Mouse (Mus musculus): ENCODE data around the gene Clcn1. TPM values are rescaled to one million over a fixed set of nuclear protein-coding genes. Genes with fewer than 3 reads are reported as not detected.

Clcn1 gene
- polyA plus RNA-seq, 3 experiments from 2014 or later = not detected

DNA sequence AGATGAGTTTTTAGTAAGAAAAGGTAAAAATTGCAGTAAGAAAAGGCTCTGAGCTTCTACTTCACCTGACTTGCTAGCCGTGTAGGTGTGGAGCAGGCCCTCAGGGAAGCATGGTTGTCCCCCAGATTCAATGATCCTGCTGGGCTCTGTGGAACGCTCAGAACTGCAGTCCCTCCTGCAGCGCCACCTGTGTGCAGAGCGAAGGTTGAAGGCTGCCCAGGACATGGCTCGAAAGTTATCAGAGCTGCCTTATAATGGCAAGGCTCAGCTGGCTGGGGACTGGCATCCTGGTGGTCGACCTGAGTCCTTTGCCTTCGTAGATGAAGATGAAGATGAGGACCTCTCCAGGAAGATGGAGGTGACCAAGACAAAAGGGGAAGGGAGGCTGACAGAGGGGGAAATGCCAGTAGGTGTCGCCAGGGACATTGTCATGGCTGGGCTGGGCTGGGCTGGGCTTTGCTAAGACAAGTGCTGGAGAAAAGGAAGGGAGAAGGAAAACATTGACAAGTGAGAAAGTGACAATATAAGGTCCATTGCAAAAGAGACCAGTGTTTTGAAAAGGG lies 23.4 kb downstream of the Clcn1 start:
- ATAC-seq = no peak

DNA sequence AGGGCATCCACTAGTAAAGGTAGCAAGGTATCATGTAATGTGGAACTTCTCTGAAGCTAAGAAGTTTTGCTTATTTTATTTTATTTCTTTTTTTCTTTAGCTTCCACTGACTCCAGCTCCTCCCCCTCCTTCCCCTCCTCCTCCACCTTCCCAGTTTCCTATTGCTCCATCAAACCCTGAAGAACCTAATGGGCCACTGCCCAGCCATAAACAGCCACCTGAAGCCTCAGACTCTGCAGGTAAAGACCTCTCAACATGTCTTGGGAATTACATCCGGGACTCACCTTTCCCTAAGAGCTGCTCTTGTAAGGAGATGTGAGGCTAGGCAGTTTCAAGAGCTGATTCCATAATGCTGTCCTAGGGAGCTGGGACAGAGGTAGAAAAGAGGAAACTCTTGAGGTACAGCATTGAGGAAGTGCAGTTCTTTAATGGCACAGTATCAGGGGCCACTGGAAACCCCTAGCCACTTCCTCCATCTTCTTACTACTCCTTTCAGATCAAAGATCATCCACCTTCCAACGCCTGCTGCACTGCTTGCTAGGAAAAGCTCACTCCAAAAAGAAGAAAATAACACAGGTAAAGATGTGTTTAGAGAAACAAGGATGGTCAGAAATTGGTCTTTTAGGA lies 24.1 kb downstream of the Clcn1 start:
- no peak for ATAC-seq

- no peak for ATAC-seq
Measured at GRCm38 (mm10) chr6:42318293-42318692, 31.8 kb downstream of the Clcn1 start.

DNA sequence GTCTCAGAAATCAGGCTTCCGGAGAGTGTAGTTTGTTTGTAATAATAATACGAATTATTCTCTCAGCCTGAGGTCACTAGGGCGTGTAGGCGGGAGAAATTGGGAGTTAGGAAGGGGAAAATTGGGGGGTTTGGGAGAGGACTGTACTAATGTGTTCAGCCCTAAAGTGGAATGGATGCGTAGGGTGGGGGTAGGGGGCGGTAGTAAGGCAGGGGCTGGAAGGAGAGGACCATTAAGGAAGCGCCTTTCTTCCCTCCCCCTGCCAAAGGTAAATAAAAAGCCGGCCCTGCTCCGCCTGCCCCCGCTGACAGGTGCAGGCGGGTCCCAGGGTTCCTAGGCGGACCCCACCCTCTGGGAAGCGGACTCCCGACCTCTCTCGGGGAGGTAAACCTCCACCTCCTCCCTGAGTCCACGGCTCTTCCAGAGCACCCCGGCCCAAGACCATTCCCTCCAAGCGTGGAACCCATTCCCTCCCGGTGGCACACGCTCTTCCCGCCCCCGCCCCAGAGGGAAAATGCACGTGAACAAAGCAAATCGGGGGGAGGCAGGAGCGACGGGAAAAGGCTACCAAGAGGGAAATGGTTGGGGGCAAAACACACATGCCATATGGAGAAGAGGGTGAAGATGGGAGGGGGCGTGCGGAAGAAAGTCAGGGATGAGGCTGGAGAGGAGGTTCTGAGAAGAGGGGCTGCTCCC lies 37.0 kb downstream of the Clcn1 start:
- ATAC-seq = no peak

- ATAC-seq = peak; percentile 13
Measured at GRCm38 (mm10) chr6:42324067-42324481, 37.6 kb downstream of the Clcn1 start.

- ATAC-seq = peak; percentile 60
Measured at GRCm38 (mm10) chr6:42324482-42325267, 38.2 kb downstream of the Clcn1 start, which contains the start of gene Fam131b. Gene Fam131b, minus strand, starts transcription at chr6:42324643.

- peak; percentile 85 for ATAC-seq
Measured at GRCm38 (mm10) chr6:42325268-42325609, 38.8 kb downstream of the Clcn1 start.

DNA sequence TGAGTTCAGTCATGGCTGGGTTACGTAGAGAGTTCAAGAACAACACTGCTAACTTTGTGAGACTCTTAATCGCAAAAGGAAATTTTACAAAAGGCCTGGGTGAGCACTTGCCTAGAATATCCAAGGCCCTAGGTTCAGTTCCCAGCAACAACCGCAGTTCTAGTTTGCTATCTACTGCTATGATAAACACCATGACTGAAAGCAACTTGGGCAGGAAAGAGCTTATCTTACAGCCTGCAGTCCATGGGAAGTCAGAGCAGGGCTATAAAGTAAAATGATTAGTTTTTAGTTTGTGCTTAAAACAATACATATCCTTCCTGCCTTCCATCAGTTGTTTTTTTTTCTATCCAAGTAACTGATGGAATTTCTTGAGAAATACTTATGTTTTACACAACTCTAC lies 40.0 kb downstream of the Clcn1 start:
- ATAC-seq = no peak

DNA sequence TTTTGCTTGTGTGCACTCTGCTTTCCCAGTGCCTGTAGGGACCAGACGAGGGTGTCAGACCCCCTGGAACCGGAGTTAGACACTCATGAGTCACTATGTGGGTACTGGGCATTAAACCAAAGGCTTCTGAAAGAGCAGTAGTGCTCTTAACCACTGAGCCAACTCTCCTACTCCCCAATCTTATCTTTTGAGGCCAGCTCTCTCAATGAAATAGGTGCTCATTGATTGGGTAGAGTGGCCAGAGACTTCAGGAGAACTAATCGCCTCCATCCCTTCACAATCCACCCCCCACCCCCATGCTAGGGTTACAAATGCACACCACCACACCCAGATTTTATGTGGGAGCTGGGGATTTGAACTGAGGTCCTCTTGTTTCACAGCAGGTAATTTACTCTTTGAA lies 42.3 kb downstream of the Clcn1 start:
- ATAC-seq = no peak

- ATAC-seq = no peak
Measured at GRCm38 (mm10) chr6:42330216-42330615, 43.7 kb downstream of the Clcn1 start.

GRCm38 (mm10) chr6:42330946-42331345 lies 44.5 kb downstream of the Clcn1 start:
- no peak for ATAC-seq

DNA sequence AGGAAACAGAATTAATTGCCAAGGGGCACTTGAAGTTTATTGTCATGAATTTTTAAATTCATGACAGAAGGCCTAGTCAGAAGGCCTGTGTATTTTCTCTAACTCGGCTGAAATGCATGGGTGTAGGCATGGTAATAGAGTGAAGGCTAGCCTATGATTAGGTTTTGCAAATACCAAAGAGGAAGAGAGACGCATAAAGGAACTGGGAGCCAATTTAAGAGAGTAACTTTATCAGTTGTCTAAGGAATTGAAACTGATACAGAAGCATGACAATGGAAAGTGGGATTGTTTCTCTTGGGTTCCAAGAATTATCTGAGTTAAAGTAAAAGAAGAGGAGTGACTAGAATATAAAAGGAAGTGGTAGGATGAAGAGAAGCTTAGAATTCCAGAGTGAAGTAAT lies 52.7 kb downstream of the Clcn1 start:
- ATAC-seq = no peak

- ATAC-seq = no peak
Measured at GRCm38 (mm10) chr6:42339981-42340380, 53.5 kb downstream of the Clcn1 start.

DNA sequence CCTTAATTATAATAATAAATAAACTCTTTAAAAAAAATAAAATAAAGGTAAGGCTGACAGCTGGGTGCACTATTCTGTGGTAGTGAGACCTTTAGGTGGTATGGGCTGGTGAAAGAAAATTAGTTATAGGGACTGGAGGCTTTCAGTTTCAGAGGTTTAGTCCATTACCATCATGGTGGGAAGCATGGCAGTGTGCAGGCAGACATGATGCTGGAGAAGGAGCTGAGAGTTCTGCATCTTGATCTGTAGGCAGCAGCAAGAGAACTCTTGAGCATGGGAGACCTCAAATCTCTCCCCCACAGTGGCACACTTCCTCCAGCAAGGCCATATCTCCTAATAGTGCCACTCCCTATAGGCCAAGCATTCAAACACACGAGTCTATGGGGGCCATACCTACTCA lies 55.7 kb downstream of the Clcn1 start:
- ATAC-seq = no peak

DNA sequence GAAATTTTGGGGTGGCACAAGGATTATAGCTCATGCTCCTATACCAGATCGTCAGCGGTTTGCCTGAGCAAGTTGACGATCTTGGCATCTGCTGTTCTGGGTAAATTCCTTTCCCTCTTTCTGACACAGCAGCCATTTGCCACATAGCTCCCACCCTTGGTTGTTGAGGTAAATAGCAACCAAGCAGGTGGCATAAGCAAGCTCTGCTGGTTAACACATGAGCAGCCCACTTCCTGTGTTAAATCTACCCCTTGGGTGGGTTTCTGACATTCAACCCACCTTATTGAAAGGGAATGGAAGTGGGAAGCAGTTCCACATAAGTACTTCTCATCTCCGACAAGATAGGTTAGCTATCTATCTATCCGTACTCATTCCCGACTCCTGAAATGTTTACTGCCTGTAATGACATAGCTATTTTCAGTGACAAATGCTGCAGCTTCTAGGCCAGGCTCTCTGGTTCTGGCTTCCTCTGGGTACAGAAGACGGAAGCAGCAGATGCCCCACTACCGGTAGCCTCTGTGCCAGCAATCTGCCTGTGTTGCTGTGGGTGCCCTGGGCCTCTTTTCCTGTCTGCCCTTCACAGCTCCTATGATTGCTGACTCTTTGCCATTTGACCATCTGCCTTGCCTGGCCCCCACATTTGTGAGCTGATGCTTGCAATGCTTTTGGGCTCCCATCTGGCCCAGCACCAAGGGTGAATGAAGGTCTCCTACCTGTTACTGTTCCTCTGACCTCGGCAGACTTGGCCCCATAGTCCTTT lies 57.1 kb downstream of the Clcn1 start:
- peak; percentile 79 for ATAC-seq

GRCm38 (mm10) chr6:42344255-42344654 lies 57.8 kb downstream of the Clcn1 start:
- ATAC-seq = no peak

DNA sequence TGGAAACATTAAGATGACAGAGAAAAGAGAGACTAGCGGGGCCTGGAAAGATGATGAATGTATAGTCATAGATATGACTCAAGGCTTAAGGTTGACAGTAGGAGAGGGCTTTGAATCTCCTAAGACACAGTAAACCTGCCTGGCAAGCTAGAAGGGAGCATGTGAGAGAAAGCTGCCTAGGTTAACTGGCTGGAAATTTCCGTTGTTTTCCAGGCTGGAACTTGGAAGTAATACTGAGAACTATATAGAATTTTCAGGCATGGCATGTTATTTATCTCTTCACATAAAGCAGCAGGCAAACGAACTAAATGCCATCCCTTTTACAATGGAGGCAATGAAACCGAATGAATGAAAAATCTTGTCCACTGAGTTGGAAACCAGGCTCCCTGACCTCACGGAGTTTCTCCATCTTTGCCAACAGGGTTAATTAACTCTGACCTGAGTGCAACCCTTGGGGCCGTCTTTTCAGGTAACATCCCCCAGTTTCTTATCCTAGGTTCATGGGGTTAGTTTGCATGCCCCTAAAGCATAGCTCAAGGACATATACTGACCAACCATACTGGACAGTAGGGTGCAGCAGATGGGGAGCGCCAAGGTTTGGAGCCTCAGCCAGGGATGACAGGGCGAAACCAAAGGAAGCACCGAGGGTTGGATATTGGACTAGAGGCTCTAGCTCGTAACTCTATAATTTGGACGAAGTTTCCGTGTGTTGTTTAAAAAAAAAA lies 62.0 kb downstream of the Clcn1 start:
- ATAC-seq = no peak

GRCm38 (mm10) chr6:42349006-42349425 lies 62.5 kb downstream of the Clcn1 start:
- peak; percentile 61 for ATAC-seq

DNA sequence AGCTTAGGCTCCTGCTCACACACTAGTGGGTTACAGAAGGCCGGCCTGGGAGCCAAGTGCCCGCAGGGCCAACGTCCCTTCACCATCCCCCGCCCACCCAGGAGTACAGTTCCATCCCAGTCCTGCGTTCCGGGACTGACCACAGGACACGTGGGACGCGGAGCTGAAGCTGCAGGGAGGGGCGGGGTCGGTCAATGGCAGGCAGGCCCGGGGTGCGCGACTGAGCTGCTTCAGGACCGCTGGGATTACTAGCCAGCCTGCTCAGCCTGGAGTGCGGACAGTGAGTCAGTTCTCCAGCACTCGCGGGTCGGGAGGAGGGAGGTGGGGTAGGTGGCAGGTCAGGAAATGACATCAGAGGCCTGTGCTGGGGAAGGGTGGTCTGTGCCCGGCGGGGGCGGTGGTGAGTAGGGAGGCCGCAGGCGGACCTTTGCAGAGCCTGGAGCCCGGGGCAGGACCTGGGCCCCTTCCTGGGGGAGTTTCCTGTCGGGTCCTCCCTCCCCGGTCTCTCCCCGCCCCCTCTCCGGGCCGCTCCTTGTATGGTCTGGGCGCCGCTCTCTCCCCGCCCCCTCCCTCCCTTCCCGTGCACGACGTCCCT lies 63.0 kb downstream of the Clcn1 start, which contains the start of gene Zyx:
Gene Zyx (plus strand): TSS at position 205 of the 595 bp plus-strand sequence.
- ATAC-seq = peak; percentile 77

DNA sequence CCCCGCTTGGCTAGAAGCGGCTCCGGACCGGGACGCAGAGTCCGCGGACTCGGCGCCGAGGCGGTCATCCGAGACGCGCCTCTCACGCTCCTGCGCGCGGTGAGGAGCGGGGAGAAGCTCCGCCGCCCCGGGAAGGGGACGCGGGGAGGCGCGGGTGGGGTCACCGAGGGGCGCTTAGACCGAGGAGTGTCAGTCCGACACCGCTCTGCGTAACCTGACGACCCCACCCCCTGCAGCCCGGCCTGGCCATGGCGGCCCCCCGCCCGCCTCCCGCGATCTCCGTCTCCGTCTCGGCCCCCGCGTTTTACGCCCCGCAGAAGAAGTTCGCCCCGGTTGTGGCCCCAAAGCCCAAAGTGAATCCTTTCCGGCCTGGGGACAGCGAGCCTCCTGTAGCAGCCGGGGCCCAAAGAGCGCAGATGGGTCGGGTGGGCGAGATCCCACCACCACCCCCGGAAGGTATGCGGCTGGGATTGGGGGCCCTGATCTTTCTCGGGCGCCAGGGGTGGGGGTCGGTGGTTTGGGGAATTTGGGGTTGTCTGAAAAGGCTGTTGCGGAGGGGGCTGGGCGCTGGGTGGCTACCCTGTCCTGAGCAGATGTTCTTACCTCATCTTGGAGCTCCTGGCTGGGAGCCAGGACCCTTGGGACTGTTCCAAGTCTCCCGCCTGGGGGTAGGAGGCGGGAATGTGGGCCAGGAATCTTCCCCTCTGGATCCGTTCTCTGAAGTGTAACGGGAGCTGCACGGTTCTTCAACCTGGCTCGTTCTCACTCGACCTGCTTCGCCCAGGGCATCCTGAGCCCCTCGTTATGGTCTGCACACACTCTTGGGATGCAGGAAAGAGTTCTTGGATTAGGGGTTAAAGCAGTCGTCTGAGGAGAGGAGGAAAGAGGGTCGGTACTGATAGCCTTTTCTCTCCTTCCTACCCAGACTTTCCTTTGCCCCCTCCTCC lies 63.8 kb downstream of the Clcn1 start:
- peak; percentile 4 for ATAC-seq

Measured in inflammation-experienced regulatory T-cells, adult 6 months (primary cell).